Mouse (Mus musculus) lung, postnatal 0 days (tissue): Measurements from ENCODE around the gene Baz1b. TPM values are rescaled to one million over a fixed set of nuclear protein-coding genes. Genes with fewer than 3 reads are reported as not detected.
"Not testable (repeated sequence)": the region's sequence is repeated elsewhere in the genome, so short reads cannot be mapped to it uniquely, and the experiment has no call there.

ENCODE experiments used
- ATAC-seq: fragments of 200-750 bp; cut with Nextera tagmentation; 2 replicates; pipeline ENCODE4 v1.8.0; 2017; ENCODE audit warnings: moderate library complexity
- DNase-seq: peaks from one replicate; pipeline ENCODE4 v3.0.0-alpha.2; 2016; ENCODE audit warnings: low spot score
- H3K27ac ChIP-seq: fragments of 300-500 bp; sonication (generic); 2 replicates; pipeline ENCODE4 v1.5.1; 2014; ENCODE audit warnings: antibody characterized with exemption, mild to moderate bottlenecking, low read length, mixed read lengths
- H3K27me3 ChIP-seq: fragments of 300-500 bp; sonication (generic); replicated peaks from 2 replicates; pipeline ENCODE4 v1.6.1; 2014; ENCODE audit warnings: low read length, mixed read lengths; ENCODE audit not compliant: insufficient read depth
- H3K36me3 ChIP-seq: fragments of 300-500 bp; sonication (generic); 2 replicates; pipeline ENCODE4 v1.6.1; 2014; ENCODE audit warnings: low read length, mixed read lengths; ENCODE audit not compliant: insufficient read depth
- H3K4me1 ChIP-seq: fragments of 300-500 bp; sonication (generic); 2 replicates; pipeline ENCODE4 v1.6.1; 2014; ENCODE audit warnings: antibody characterized with exemption, low read depth, low read length, mixed read lengths; ENCODE audit not compliant: insufficient read depth
- H3K4me2 ChIP-seq: fragments of 300-500 bp; sonication (generic); replicated peaks from 2 replicates; pipeline ENCODE4 v1.6.1; 2014; ENCODE audit warnings: low read depth, mild to moderate bottlenecking, low read length, moderate library complexity, mixed read lengths
- H3K4me3 ChIP-seq: fragments of 300-500 bp; sonication (generic); 2 replicates; pipeline ENCODE4 v1.5.1; 2014; ENCODE audit warnings: low read depth, low read length
- H3K9ac ChIP-seq: fragments of 300-500 bp; sonication (generic); replicated peaks from 2 replicates; pipeline ENCODE4 v1.6.1; 2014; ENCODE audit warnings: low read depth, mild to moderate bottlenecking
- H3K9me3 ChIP-seq: fragments of 300-500 bp; sonication (generic); 2 replicates; pipeline ENCODE4 v1.6.1; 2016; ENCODE audit warnings: low read length, mixed read lengths
- CTCF ChIP-seq: IDR thresholded peaks from 2 replicates; pipeline ENCODE4 v1.5.1; 2016; ENCODE audit warnings: antibody characterized with exemption, mild to moderate bottlenecking
- EP300 ChIP-seq: IDR thresholded peaks from 2 replicates; pipeline ENCODE4 v1.6.1; 2016; ENCODE audit warnings: antibody characterized with exemption, mild to moderate bottlenecking, control low read depth
- WGBS: fragments of 180-500 bp; shearing (Covaris S2); extraction: QIAGEN DNeasy Blood & Tissue Kit; methylation state at CpG from one replicate; pipeline ENCODE4 v1.1.7; 2014; 5-methylcytosine and 5-hydroxymethylcytosine counted together
- polyA plus RNA-seq: library from polyadenylated mRNA; unstranded; fragments of >200 nt; fragmentation: Nextera tagmentation; extraction: Ambion mirVana; gene quantifications from 2 replicates; pipeline ENCODE4 v1.2.1, GENCODE M21; 2015

Baz1b gene
- polyA plus RNA-seq, 1 experiment from 2014 or later: 14.6 TPM

DNA sequence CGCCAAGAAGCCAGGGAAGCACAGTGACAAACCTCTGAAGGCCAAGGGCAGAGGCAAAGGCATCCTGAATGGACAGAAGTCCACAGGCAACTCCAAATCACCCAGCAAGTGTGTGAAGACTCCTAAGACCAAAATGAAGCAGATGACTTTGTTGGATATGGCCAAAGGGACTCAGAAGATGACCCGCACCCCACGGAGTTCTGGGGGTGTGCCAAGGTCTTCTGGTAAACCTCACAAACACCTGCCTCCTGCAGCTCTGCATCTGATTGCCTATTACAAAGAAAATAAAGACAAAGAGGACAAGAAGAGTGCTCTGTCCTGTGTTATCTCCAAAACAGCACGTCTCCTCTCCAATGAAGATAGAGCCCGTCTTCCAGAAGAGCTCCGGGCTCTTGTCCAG is 29.8 kb downstream of the Baz1b start:
- DNase-seq (no peak), ATAC-seq (no peak)
- no peak overlapping the region for H3K9ac ChIP-seq
- H3K36me3 ChIP-seq: peaks cover 21% of the 10 kb centered on the region
- H3K27ac ChIP-seq: no peak overlapping the region
- 88% methylated on average over 6 of the region's 6 CpGs for WGBS
- TF ChIP-seq EP300 (no peak), CTCF (no peak)
- no peaks in the 10 kb centered on the region for H3K4me1 ChIP-seq
- H3K9me3 ChIP-seq: no peaks in the 10 kb centered on the region
- no peaks in the 10 kb centered on the region for H3K27me3 ChIP-seq
- no peak overlapping the region for H3K4me2 ChIP-seq
- H3K4me3 ChIP-seq: no peak overlapping the region

DNA sequence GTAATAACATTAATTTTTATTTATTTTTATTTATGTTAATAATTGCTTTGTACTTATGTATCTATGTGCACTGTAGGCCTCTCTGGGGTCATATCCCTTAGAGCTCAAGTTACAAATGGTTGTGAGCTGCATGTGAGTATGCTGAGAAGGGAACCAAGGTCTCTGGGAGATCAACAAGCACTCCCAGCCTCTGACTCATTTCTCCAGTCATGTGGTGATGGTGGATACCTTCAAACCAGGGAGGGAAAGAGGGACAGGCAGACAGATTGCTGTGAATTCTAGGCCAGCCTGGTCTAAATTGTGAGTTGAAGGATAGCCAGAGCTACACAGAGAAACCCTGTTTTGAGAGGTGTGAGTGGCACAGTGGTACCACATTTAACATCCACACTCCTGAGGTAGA is 33.9 kb downstream of the Baz1b start:
- TF ChIP-seq EP300 (no peak), CTCF (no peak)
- Histone ChIP-seq H3K27ac (no peak overlapping the region), H3K36me3 (peaks cover 26% of the 10 kb centered on the region; the same call in 1 of the 2 replicates), H3K9me3 (no peaks in the 10 kb centered on the region), H3K9ac (no peak overlapping the region), H3K4me1 (no peaks in the 10 kb centered on the region), H3K4me3 (no peak overlapping the region), H3K4me2 (no peak overlapping the region), H3K27me3 (no peaks in the 10 kb centered on the region)
- DNase-seq (no peak), ATAC-seq (no peak)

DNA sequence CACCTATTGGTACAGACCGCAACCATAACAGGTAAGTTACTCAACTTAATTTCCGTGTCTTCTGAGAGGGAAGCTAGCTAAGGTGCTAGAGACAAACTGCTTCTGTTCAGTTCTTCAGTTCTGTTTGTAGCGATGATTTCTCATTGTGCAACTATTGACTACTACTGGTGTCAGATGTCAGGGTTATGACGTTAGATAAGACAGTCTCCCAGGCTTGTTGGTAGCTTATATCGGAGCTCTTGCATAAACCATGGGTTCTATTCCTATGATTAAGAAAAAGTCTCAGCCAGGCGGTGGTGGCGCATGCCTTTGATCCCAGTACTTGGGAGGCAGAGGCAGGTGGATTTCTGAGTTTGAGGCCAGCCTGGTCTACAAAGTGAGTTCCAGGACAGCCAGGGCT is 35.0 kb downstream of the Baz1b start:
- no peak for ATAC-seq
- Histone ChIP-seq H3K4me1 (no peaks in the 10 kb centered on the region), H3K4me3 (no peak overlapping the region), H3K9me3 (no peaks in the 10 kb centered on the region), H3K27ac (no peak overlapping the region), H3K9ac (no peak overlapping the region), H3K4me2 (no peak overlapping the region), H3K27me3 (no peaks in the 10 kb centered on the region), H3K36me3 (peaks cover 29% of the 10 kb centered on the region)
- no peak for DNase-seq
- WGBS: 84% methylated on average over 7 of the region's 7 CpGs
- TF ChIP-seq CTCF (no peak), EP300 (no peak)

DNA sequence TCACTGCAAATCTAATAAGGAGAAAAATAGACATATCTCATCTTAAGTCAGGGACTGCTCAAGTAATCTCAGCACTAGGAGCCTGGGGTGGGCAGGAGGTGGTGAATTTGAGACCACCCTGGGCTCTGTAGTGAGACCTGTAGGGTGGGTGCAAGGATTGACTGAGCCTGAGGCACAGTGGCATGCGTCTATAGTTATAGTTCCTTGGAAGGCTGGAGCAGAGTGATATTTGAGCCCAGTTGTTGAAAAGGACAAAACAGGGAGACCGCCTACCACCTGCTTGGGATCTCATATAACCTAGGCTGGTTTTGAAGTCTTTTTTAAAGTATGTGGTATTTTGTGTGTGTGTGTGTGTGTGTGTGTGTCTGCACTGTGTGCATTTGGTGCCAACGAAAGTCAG is 37.1 kb downstream of the Baz1b start:
- H3K9me3 ChIP-seq: no peaks in the 10 kb centered on the region
- H3K4me2 ChIP-seq: no peak overlapping the region
- DNase-seq (no peak), ATAC-seq (no peak)
- TF ChIP-seq EP300 (no peak), CTCF (no peak)
- H3K36me3 ChIP-seq: peaks cover 37% of the 10 kb centered on the region
- H3K27me3 ChIP-seq: no peaks in the 10 kb centered on the region
- no peak overlapping the region for H3K9ac ChIP-seq
- no peak overlapping the region for H3K27ac ChIP-seq
- WGBS: 94% methylated on average over 3 of the region's 3 CpGs
- no peak overlapping the region for H3K4me3 ChIP-seq
- no peaks in the 10 kb centered on the region for H3K4me1 ChIP-seq

DNA sequence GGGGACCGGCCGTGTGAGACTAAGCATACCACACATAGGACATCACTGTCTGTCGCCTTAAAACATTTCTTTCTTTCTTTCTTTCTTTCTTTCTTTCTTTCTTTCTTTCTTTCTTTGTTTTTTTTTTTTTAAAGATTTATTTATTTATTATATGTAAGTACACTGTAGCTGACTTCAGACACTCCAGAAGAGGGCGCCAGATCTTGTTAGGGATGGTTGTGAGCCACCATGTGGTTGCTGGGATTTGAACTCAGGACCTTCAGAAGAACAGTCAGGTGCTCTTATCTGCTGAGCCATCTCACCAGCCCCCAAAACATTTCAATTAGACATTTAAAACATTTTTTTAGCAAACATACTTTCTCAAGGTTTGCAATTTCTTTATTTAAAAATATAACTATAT is 38.8 kb downstream of the Baz1b start:
- not testable (repeated sequence) for H3K4me1 ChIP-seq, ATAC-seq, DNase-seq, H3K27me3 ChIP-seq, H3K9me3 ChIP-seq, H3K9ac ChIP-seq, H3K4me3 ChIP-seq, H3K4me2 ChIP-seq, H3K27ac ChIP-seq
- H3K36me3 ChIP-seq: peaks cover 42% of the 10 kb centered on the region
- WGBS: 95% methylated on average over 4 of the region's 4 CpGs

DNA sequence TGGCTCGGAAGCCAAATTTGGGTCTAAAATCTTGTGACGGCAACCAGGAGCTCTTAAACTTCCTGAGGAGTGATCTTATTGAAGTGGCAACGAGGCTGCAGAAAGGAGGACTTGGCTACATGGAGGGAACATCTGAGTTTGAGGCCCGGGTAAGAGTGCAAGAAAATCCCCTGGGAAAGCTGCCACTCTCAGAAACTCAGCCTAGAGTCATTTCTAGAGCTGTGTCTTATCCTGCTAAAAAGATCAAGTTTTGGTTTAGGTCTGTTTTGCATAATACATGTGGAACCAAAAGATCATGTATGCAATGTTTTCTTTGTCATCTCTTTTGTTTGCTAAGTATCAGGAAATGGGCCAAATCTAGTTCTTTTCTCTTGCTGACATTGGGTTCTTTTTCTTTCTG is 43.1 kb downstream of the Baz1b start:
- TF ChIP-seq EP300 (no peak), CTCF (no peak)
- WGBS: 89% methylated on average over 4 of the region's 4 CpGs
- Histone ChIP-seq H3K4me3 (no peak overlapping the region), H3K4me2 (no peak overlapping the region), H3K4me1 (no peaks in the 10 kb centered on the region), H3K27ac (no peak overlapping the region), H3K9ac (no peak overlapping the region), H3K27me3 (no peaks in the 10 kb centered on the region), H3K9me3 (no peaks in the 10 kb centered on the region), H3K36me3 (peaks cover 55% of the 10 kb centered on the region)
- DNase-seq (no peak), ATAC-seq (no peak)

DNA sequence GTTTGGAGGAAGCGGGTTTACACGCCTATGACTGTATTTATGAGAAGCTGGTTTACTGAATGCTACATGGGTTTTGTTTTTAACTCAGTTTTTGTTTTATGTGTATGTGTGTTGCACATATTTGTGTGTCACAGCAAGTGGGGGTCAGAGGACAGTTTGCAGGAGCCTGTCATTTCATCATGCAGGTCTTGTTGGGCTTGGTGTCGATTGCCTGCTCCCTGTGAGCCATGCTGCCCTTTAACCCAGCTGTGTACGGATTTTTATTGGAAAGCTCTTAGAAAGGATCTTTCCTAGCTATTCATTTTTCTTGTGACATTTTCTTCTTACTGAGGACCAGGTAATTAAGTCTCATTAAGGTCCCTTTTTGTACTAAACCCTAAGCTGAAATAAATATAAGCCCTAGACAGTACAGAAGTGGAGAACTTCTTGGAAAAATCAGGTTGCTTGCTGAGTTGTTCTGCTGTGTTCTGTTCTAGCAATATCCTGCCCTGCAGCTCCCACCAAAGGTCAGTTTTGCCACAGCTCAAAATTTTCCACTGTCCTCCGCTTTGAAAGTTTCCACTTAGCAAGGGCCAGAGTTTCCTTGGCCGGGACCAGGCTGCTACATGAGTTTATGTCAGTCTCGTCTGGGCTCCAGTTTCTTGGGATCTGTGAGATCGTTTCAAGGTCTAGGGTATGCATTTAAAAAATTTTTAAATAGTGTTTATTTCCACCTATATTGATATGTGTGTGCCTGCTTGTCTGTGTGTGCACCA is 46.3 kb downstream of the Baz1b start:
- no peak for DNase-seq
- WGBS: 80% methylated on average over 8 of the region's 8 CpGs

More for the DNA sequence above, 46.3 kb downstream of the Baz1b start:
- Histone ChIP-seq H3K4me1 (no peaks in the 10 kb centered on the region), H3K27ac (no peak overlapping the region), H3K4me3 (no peak overlapping the region), H3K36me3 (peaks cover 53% of the 10 kb centered on the region), H3K27me3 (no peaks in the 10 kb centered on the region), H3K9me3 (no peaks in the 10 kb centered on the region), H3K9ac (no peak overlapping the region), H3K4me2 (no peak overlapping the region)
- no peak for ATAC-seq
- TF ChIP-seq CTCF (no peak), EP300 (no peak)
